Mouse (Mus musculus) liver, postnatal 0 days (tissue): ENCODE results near the gene Tbx2. TPM values are rescaled to one million over a fixed set of nuclear protein-coding genes. Genes with fewer than 3 reads are reported as not detected.

Experiments
- ATAC-seq: fragments of 200-750 bp; cut with Nextera tagmentation; 2 replicates; pipeline ENCODE4 v1.8.0; 2017; ENCODE audit warnings: mild to moderate bottlenecking, moderate library complexity
- DNase-seq: peaks from one replicate; pipeline ENCODE4 v3.0.0-alpha.2; 2016
- H3K27ac ChIP-seq: fragments of 300-500 bp; sonication (generic); 2 replicates; pipeline ENCODE4 v1.5.1; 2014; ENCODE audit warnings: antibody characterized with exemption, moderate library complexity, mild to moderate bottlenecking, low read depth
- H3K27me3 ChIP-seq: fragments of 300-500 bp; sonication (generic); 2 replicates; pipeline ENCODE4 v1.6.1; 2014; ENCODE audit warnings: low read length, control low read depth, mixed read lengths; ENCODE audit not compliant: insufficient read depth
- H3K36me3 ChIP-seq: fragments of 300-500 bp; sonication (generic); replicated peaks from 2 replicates; pipeline ENCODE4 v1.6.1; 2014; ENCODE audit warnings: mild to moderate bottlenecking, control low read depth, low read length, moderate library complexity, mixed read lengths; ENCODE audit not compliant: insufficient read depth
- H3K4me1 ChIP-seq: fragments of 300-500 bp; sonication (generic); 2 replicates; pipeline ENCODE4 v1.6.1; 2014; ENCODE audit warnings: antibody characterized with exemption, mild to moderate bottlenecking, control low read depth; ENCODE audit not compliant: insufficient read depth
- H3K4me2 ChIP-seq: fragments of 300-500 bp; sonication (generic); 2 replicates; pipeline ENCODE4 v1.6.1; 2014; ENCODE audit warnings: low read depth, mild to moderate bottlenecking, low read length, moderate library complexity, mixed read lengths
- H3K4me3 ChIP-seq: fragments of 300-500 bp; sonication (generic); 2 replicates; pipeline ENCODE4 v1.5.1; 2014; ENCODE audit warnings: low read depth, low read length
- H3K9ac ChIP-seq: fragments of 300-500 bp; sonication (generic); replicated peaks from 2 replicates; pipeline ENCODE4 v1.6.1; 2014; ENCODE audit warnings: mild to moderate bottlenecking, moderate library complexity
- H3K9me3 ChIP-seq: fragments of 300-500 bp; sonication (generic); 2 replicates; pipeline ENCODE4 v1.6.1; 2016; ENCODE audit warnings: mild to moderate bottlenecking, control low read depth, low read length, mixed read lengths
- CTCF ChIP-seq: sonication (generic); IDR thresholded peaks from 2 replicates; pipeline ENCODE4 v1.5.1; 2016; ENCODE audit warnings: antibody characterized with exemption, low read depth
- EP300 ChIP-seq: IDR thresholded peaks from 2 replicates; pipeline ENCODE4 v1.6.1; 2016; ENCODE audit warnings: antibody characterized with exemption, low read depth, mild to moderate bottlenecking
- WGBS: fragments of 180-500 bp; shearing (Covaris S2); extraction: QIAGEN DNeasy Blood & Tissue Kit; methylation state at CpG from one replicate; pipeline ENCODE4 v1.1.7; 2014; ENCODE audit not compliant: insufficient replicate concordance; 5-methylcytosine and 5-hydroxymethylcytosine counted together
- polyA plus RNA-seq: library from polyadenylated mRNA; unstranded; fragments of >200 nt; fragmentation: Nextera tagmentation; extraction: Ambion mirVana; gene quantifications from 2 replicates; pipeline ENCODE4 v1.2.1, GENCODE M21; 2015

Gene Tbx2
- polyA plus RNA-seq, 1 experiment from 2014 or later, result 0.66 TPM

- ATAC-seq (no peak), DNase-seq (no peak)
- Histone ChIP-seq H3K4me3 (no peak overlapping the region), H3K9ac (no peak overlapping the region), H3K36me3 (no peaks in the 10 kb centered on the region), H3K4me1 (no peaks in the 10 kb centered on the region), H3K27me3 (peaks cover 84% of the 10 kb centered on the region), H3K9me3 (no peaks in the 10 kb centered on the region), H3K4me2 (no peak overlapping the region), H3K27ac (no peak overlapping the region)
- WGBS, result 28% methylated on average over 6 of the region's 6 CpGs
- TF ChIP-seq CTCF, result no peak
- no peak for TF ChIP-seq EP300
Observed at GRCm38 (mm10) chr11:85887273-85887672, 54.9 kb downstream of the Tbx2 start.

DNA sequence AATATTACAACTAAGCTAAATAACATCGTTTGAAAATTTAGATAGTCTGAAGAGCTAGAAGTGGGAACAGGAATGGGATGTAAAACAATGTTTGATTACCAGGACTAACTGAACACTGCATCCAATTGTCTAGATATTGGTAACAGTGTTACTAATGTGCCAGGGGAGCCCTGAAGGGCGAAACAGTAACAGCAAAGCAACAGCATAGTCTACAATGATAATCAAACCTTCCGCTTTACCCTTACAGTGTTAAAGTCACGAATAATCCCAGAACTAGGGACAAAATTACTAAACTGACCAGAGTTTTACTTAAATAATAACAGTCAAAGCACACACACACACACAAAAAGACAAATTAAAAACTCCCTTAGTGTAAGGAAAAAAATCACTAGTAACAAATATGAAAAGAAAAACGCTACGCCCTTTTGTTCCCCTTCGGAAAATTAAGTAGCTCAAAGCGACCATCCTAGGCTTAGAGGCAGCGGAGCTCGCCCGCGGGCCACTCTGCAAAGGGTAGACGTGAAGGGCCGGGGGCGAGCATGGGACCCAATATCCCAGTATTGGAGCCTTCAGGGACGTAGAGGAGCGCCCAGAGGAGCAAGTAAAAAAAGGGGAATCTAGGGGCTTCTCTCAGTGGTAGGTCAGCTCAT, 55.6 kb downstream of the Tbx2 start:
- Histone ChIP-seq H3K27ac (no peak overlapping the region), H3K4me3 (no peak overlapping the region), H3K27me3 (peaks cover 87% of the 10 kb centered on the region), H3K9ac (no peak overlapping the region), H3K4me1 (no peaks in the 10 kb centered on the region), H3K9me3 (no peaks in the 10 kb centered on the region), H3K4me2 (no peak overlapping the region), H3K36me3 (no peaks in the 10 kb centered on the region)
- no peak for TF ChIP-seq CTCF
- no peak for TF ChIP-seq EP300
- ATAC-seq, result no peak
- no peak for DNase-seq
- 5% methylated on average over 17 of the region's 17 CpGs for WGBS

- H3K4me3 ChIP-seq, result no peak overlapping the region
- H3K9ac ChIP-seq, result no peak overlapping the region
- H3K4me2 ChIP-seq, result no peak overlapping the region
- no peak for TF ChIP-seq CTCF
- ATAC-seq (no peak), DNase-seq (no peak)
- no peak overlapping the region for H3K27ac ChIP-seq
- no peaks in the 10 kb centered on the region for H3K9me3 ChIP-seq
- no peaks in the 10 kb centered on the region for H3K4me1 ChIP-seq
- 3% methylated on average over 26 of the region's 26 CpGs for WGBS
- peaks cover 92% of the 10 kb centered on the region for H3K27me3 ChIP-seq
- H3K36me3 ChIP-seq, result no peaks in the 10 kb centered on the region
Observed at GRCm38 (mm10) chr11:85888451-85888961, 56.2 kb downstream of the Tbx2 start.

DNA sequence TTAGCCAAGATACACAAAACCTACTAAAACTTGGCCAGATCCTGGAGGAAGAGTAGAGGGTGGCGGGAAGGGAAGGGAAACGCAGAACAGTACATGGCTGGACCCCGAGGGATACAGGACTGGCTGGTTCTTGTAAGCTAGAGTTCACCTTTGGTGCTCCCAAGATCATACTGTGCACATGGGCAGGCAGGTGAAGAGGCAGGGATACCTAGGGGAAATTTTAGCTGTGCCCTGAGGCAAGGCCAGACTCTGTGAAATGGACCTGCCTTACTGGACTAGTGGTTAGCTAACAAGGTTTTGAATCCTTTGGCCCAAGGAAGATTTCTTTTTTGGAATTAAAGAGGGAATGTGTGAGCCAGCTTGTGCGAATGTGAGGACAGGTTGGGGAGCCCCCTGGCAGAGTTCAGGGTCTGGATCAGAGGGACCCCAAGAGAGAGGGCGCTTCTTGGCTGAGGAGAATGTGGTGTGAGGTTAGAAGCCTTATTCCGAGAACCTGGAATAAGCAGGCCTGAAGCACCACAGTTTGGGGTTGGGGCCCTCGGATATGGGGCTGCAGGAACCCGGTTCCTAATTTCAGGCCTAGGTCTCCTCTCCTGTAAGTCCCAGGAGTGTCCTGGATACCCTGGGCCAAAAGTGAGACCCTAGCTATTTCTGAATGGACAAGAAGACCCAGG, 56.8 kb downstream of the Tbx2 start:
- Histone ChIP-seq H3K9ac (no peak overlapping the region), H3K36me3 (no peaks in the 10 kb centered on the region), H3K4me2 (no peak overlapping the region), H3K9me3 (no peaks in the 10 kb centered on the region), H3K27me3 (peaks cover 96% of the 10 kb centered on the region), H3K4me1 (no peaks in the 10 kb centered on the region), H3K27ac (no peak overlapping the region), H3K4me3 (no peak overlapping the region)
- ATAC-seq (no peak), DNase-seq (no peak)
- 30% methylated on average over 8 of the region's 8 CpGs for WGBS
- no peak for TF ChIP-seq EP300
- TF ChIP-seq CTCF, result no peak

DNA sequence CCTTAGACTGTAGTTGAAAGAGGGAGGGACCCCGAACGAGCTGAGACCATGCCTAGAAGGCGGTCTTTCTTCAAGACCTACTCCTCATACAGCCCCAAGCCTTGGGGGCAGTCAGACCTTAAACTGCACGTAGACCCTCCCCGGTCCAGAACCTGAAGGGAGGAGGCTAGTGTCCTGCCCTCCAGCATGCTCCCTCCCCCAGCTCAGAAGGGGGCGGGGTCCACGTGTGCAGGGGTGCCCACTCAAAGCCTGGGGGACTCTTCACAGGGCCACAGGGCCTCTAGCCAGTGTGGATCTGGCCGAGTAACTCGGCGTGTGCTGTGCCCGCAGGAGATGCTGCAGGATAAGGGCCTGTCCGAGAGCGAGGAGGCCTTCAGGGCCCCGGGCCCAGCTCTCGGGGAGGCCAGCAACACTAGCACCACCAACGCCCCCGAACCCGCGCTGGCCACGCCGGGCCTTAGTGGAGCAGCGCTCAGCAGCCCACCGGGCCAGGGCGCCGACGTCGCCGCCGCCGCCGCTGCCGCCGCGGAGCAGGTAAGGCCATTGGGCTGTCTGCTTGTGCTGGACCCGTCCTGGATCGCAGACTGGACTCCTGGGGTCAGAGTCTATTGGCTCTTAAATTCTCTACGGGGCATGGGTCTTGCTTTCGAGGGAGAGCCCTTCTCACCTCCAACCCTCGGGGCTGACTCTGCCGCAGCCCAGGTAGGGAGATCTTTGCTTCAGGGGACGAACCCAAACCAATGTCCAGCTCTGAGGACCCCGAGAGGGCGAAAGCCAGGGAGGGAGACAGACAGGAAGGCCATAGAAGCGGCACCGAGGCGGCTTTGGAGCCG, 57.6 kb downstream of the Tbx2 start:
- peak overlapping the region; percentile 6; the same call in 1 of the 2 replicates for H3K4me3 ChIP-seq
- no peak for DNase-seq
- TF ChIP-seq EP300, result no peak
- no peak for TF ChIP-seq CTCF
- 7% methylated on average over 47 of the region's 47 CpGs for WGBS
- H3K4me2 ChIP-seq, result no peak overlapping the region
- no peak overlapping the region for H3K27ac ChIP-seq
- H3K4me1 ChIP-seq, result no peaks in the 10 kb centered on the region
- no peaks in the 10 kb centered on the region for H3K36me3 ChIP-seq
- ATAC-seq, result no peak
- H3K27me3 ChIP-seq, result peaks cover 96% of the 10 kb centered on the region
- no peaks in the 10 kb centered on the region for H3K9me3 ChIP-seq
- no peak overlapping the region for H3K9ac ChIP-seq

- Histone ChIP-seq H3K4me1 (no peaks in the 10 kb centered on the region), H3K9ac (no peak overlapping the region), H3K27me3 (peaks cover 96% of the 10 kb centered on the region), H3K4me3 (0 out of 2 replicates have a peak overlapping the region, but pooled peaks have one; percentile 6), H3K36me3 (no peaks in the 10 kb centered on the region), H3K4me2 (no peak overlapping the region), H3K27ac (no peak overlapping the region), H3K9me3 (no peaks in the 10 kb centered on the region)
- no peak for ATAC-seq
- 4% methylated on average over 13 of the region's 13 CpGs for WGBS
- TF ChIP-seq EP300 (no peak), CTCF (no peak)
- no peak for DNase-seq
Observed at GRCm38 (mm10) chr11:85890563-85890845, 58.2 kb downstream of the Tbx2 start.
